Mouse (Mus musculus): ENCODE measurements around the gene Wbp2. TPM values are rescaled to one million over a fixed set of nuclear protein-coding genes. Genes with fewer than 3 reads are reported as not detected.

Gene Wbp2
- polyA plus RNA-seq, 1 experiment from 2014 or later: 201 TPM

GRCm38 (mm10) chr11:116050196-116050595 lies 36.6 kb downstream of the Wbp2 start:
- Histone ChIP-seq H3K9ac (ENCODE audit: low read depth, low read length) (no peak overlapping the region), H3K4me3 (ENCODE audit: low read depth, low read length) (no peak overlapping the region), H3K4me2 (replicated peaks; ENCODE audit: low read depth) (no peak overlapping the region), H3K36me3 (ENCODE audit: control insufficient read depth, insufficient read depth) (peaks cover 83% of the 10 kb centered on the region), H3K4me1 (replicated peaks; ENCODE audit: control insufficient read depth, insufficient read depth, low read length) (no peaks in the 10 kb centered on the region), H3K9me3 (ENCODE audit: control insufficient read depth) (no peaks in the 10 kb centered on the region), H3K27me3 (replicated peaks; ENCODE audit: control insufficient read depth, insufficient read depth, low read length) (no peaks in the 10 kb centered on the region), H3K27ac (ENCODE audit: low read depth, low read length) (no peak overlapping the region)
- ATAC-seq: no peak
- TF ChIP-seq CTCF (IDR thresholded peaks at IDR 0.05; ENCODE audit: low read depth): no peak
- 82% methylated on average over 4 of the region's 4 CpGs for WGBS

- peaks cover 77% of the 10 kb centered on the region for H3K36me3 ChIP-seq (ENCODE audit: control insufficient read depth, insufficient read depth)
- no peaks in the 10 kb centered on the region for H3K4me1 ChIP-seq (replicated peaks; ENCODE audit: control insufficient read depth, insufficient read depth, low read length)
- no peak overlapping the region for H3K27ac ChIP-seq (ENCODE audit: low read depth, low read length)
- no peak overlapping the region for H3K4me2 ChIP-seq (replicated peaks; ENCODE audit: low read depth)
- no peak overlapping the region for H3K4me3 ChIP-seq (ENCODE audit: low read depth, low read length)
- no peak for TF ChIP-seq CTCF (IDR thresholded peaks at IDR 0.05; ENCODE audit: low read depth)
- no peaks in the 10 kb centered on the region for H3K9me3 ChIP-seq (ENCODE audit: control insufficient read depth)
- 89% methylated on average over 2 of the region's 2 CpGs for WGBS
- no peaks in the 10 kb centered on the region for H3K27me3 ChIP-seq (replicated peaks; ENCODE audit: control insufficient read depth, insufficient read depth, low read length)
- no peak for ATAC-seq
- no peak overlapping the region for H3K9ac ChIP-seq (ENCODE audit: low read depth, low read length)
Measured at GRCm38 (mm10) chr11:116049610-116050009, 37.2 kb downstream of the Wbp2 start.

GRCm38 (mm10) chr11:116045173-116045572 lies 41.6 kb downstream of the Wbp2 start:
- no peak for ATAC-seq
- Histone ChIP-seq H3K4me1 (replicated peaks; ENCODE audit: control insufficient read depth, insufficient read depth, low read length) (no peaks in the 10 kb centered on the region), H3K36me3 (ENCODE audit: control insufficient read depth, insufficient read depth) (peaks cover 41% of the 10 kb centered on the region), H3K4me3 (ENCODE audit: low read depth, low read length) (no peak overlapping the region), H3K27me3 (replicated peaks; ENCODE audit: control insufficient read depth, insufficient read depth, low read length) (no peaks in the 10 kb centered on the region), H3K9me3 (ENCODE audit: control insufficient read depth) (no peaks in the 10 kb centered on the region), H3K4me2 (replicated peaks; ENCODE audit: low read depth) (no peak overlapping the region), H3K9ac (ENCODE audit: low read depth, low read length) (no peak overlapping the region), H3K27ac (ENCODE audit: low read depth, low read length) (no peak overlapping the region)
- TF ChIP-seq CTCF (IDR thresholded peaks at IDR 0.05; ENCODE audit: low read depth): no peak
- WGBS: 92% methylated on average over 6 of the region's 6 CpGs

- H3K9me3 ChIP-seq (ENCODE audit: control insufficient read depth): no peaks in the 10 kb centered on the region
- H3K36me3 ChIP-seq (ENCODE audit: control insufficient read depth, insufficient read depth): peaks cover 32% of the 10 kb centered on the region
- H3K4me3 ChIP-seq (ENCODE audit: low read depth, low read length): no peak overlapping the region
- H3K27ac ChIP-seq (ENCODE audit: low read depth, low read length): no peak overlapping the region
- no peaks in the 10 kb centered on the region for H3K4me1 ChIP-seq (replicated peaks; ENCODE audit: control insufficient read depth, insufficient read depth, low read length)
- H3K27me3 ChIP-seq (replicated peaks; ENCODE audit: control insufficient read depth, insufficient read depth, low read length): no peaks in the 10 kb centered on the region
- no peak overlapping the region for H3K4me2 ChIP-seq (replicated peaks; ENCODE audit: low read depth)
- no peak for ATAC-seq
- no peak overlapping the region for H3K9ac ChIP-seq (ENCODE audit: low read depth, low read length)
- WGBS: 100% methylated on average over 1 of the region's 1 CpGs
- TF ChIP-seq CTCF (IDR thresholded peaks at IDR 0.05; ENCODE audit: low read depth): no peak
Measured at GRCm38 (mm10) chr11:116043286-116043685, 43.5 kb downstream of the Wbp2 start.

DNA sequence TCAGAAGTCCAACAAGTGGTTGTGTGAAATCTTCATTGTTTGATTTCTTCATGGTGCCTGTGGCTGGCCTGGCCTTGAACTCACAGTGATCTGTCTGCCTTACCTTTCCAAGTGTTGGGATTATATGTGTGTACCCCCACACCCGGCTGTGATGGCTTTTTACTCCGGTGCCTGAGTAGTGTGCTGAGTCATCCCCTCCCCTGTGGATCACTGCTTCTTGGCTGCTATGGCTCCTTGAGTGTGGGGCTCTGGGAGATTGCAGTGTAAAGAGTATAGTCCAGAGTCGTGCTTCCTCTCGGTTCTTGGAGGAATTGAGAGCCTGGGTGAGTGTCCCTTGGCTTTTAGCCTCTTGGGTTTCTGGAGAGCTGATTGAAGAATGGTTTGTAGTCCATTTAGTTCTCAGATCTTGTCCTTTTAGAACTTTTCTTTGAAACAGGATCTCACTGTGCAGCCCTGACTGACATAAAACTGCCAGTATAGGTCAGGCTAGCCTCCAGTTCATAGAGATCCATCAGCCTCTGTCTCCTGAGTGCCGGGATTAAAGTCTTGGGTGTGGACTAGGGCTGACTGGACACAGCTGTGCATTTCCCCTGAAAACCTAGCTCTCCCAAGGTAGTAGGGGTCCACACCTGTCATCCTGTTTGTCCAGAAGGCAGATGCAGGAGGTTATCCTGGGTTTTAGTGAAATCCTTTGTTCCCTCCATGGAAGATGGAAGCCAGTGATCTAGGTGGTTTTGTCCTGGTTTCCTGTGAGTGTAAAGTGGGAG lies 44.2 kb downstream of the Wbp2 start:
- H3K4me1 ChIP-seq (replicated peaks; ENCODE audit: control insufficient read depth, insufficient read depth, low read length): no peaks in the 10 kb centered on the region
- no peaks in the 10 kb centered on the region for H3K27me3 ChIP-seq (replicated peaks; ENCODE audit: control insufficient read depth, insufficient read depth, low read length)
- whole genome bisulfite sequencing: 78% methylated on average over 5 of the region's 5 CpGs
- ATAC-seq: no peak
- no peak overlapping the region for H3K9ac ChIP-seq (ENCODE audit: low read depth, low read length)
- 0 out of 2 replicates have a peak overlapping the region, but pooled peaks have one; percentile 35 for H3K27ac ChIP-seq (ENCODE audit: low read depth, low read length)
- H3K9me3 ChIP-seq (ENCODE audit: control insufficient read depth): no peaks in the 10 kb centered on the region
- no peak for TF ChIP-seq CTCF (IDR thresholded peaks at IDR 0.05; ENCODE audit: low read depth)
- no peak overlapping the region for H3K4me2 ChIP-seq (replicated peaks; ENCODE audit: low read depth)
- no peak overlapping the region for H3K4me3 ChIP-seq (ENCODE audit: low read depth, low read length)
- peaks cover 25% of the 10 kb centered on the region for H3K36me3 ChIP-seq (ENCODE audit: control insufficient read depth, insufficient read depth)

DNA sequence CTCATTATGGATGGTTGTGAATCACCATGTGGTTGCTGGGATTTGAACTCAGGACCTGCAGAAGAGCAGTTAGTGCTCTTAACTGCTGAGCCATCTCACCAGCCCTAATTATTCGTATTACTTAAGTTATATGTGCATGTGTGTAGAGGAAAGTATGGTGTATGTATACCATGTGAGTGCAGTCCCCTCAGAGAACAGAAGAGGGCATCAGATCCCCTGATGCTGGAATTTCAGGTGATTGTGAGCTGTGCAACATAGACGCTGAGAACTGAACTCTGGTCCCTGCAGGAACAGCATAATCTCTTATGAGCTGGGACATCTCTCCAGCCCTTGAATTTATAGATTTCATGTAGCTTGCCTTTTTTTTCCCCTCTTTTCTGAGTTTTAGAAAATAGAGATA lies 45.0 kb downstream of the Wbp2 start:
- no peak overlapping the region for H3K9ac ChIP-seq (ENCODE audit: low read depth, low read length)
- no peak for ATAC-seq
- no peak overlapping the region for H3K4me2 ChIP-seq (replicated peaks; ENCODE audit: low read depth)
- TF ChIP-seq CTCF (IDR thresholded peaks at IDR 0.05; ENCODE audit: low read depth): peak; percentile 26; the same call in 1 of the 2 replicates
- H3K27me3 ChIP-seq (replicated peaks; ENCODE audit: control insufficient read depth, insufficient read depth, low read length): no peaks in the 10 kb centered on the region
- no peak overlapping the region for H3K27ac ChIP-seq (ENCODE audit: low read depth, low read length)
- H3K4me1 ChIP-seq (replicated peaks; ENCODE audit: control insufficient read depth, insufficient read depth, low read length): no peaks in the 10 kb centered on the region
- no peak overlapping the region for H3K4me3 ChIP-seq (ENCODE audit: low read depth, low read length)
- WGBS: 97% methylated on average over 2 of the region's 2 CpGs
- H3K36me3 ChIP-seq (ENCODE audit: control insufficient read depth, insufficient read depth): peaks cover 21% of the 10 kb centered on the region
- no peaks in the 10 kb centered on the region for H3K9me3 ChIP-seq (ENCODE audit: control insufficient read depth)

Data from intestine, postnatal 0 days (tissue).